Mouse (Mus musculus): ENCODE measurements at regions not wholly inside any gene's neighbourhood (a gene's known extent, or its start where the extent isn't known, plus 50 kb on each side); places are given as distances from the start of the nearest gene placed in this dataset.

DNA sequence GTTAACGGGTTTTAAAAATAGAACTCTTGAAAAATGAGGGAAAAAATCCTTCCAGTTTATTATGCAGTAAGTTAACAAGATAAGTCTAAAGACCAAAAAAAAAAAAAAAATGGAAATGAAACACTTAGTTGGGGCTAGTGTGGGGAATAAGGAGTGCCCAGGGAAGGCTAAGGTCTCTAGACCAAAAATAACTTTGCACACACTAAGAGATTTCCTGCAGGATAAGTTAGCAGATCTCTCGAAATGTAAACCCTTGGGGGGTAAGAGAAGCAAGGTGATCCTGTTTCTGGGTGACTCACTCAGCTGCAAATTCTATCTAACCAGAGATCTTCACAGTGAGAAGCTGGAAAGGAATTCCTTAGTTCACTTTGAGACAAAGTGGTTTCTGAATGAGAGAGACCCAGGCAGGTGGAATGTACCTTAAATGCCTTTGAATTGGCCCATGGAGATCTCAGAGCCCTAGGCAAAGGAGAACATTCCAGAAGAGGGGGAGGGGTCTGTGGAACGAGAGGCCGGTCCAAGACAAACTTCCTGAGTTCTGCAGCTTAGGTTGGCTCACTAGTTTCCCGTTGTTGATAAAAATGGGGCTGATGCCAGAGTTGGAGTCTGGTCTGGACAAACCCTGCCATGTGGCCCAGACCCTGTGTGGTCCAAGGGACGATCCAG is 126.8 kb upstream of the Adgrl2 start:
- no peaks in the 10 kb centered on the region for H3K36me3 ChIP-seq
- H3K27ac ChIP-seq: peak overlapping the region; percentile 22
- no peak overlapping the region for H3K4me3 ChIP-seq
- ATAC-seq (ENCODE audit: insufficient number of reproducible peaks, low FRiP score, low TSS enrichment, low read depth): peak; percentile 55; the same call in 1 of the 2 replicates
- H3K27me3 ChIP-seq: no peaks in the 10 kb centered on the region
- H3K4me1 ChIP-seq: peaks cover 24% of the 10 kb centered on the region
- H3K4me2 ChIP-seq: no peak overlapping the region
- no peaks in the 10 kb centered on the region for H3K9me3 ChIP-seq
- WGBS: 28% methylated on average over 6 of the region's 6 CpGs
- no peak overlapping the region for H3K9ac ChIP-seq

DNA sequence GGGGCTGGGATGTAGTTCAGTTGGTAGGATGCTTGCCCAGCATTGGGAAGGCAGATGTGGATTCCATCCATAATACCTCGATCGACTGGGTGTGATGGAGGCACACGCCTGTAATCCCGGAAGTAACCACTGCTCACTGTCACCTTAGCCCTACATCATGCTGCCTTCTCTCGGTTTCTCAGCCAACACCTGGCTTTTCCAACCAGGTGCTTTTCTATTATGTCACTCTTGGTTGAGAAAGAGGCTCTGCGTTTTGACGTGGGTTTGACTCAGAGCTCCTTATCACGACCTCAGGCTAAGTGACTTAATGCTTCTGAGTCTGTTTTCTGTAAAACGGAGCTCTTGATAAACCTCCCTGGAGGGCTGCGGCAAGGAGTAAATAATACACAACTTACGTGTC is 126.2 kb upstream of the Adgrl2 start:
- WGBS: 55% methylated on average over 11 of the region's 11 CpGs
- H3K27me3 ChIP-seq: no peaks in the 10 kb centered on the region
- H3K4me1 ChIP-seq: peaks cover 28% of the 10 kb centered on the region

DNA sequence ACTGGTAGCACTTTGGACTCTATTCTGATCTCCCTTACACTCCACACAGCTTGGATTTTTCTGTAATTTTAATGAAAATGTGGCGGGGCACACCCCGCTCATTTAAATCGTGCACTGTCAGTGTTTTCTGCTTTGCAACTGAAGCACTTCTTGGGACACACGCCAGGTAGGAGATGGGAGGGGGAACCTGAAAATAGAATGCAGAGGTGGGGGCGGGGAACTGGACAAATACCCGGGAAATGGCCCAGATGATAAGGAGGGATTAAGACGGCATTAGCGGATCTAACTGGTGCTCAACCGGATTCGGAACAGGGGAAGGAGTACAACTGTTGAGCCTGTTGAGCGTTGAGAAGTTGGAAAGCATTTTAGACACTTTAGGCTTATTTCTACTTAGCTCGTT is 125.5 kb upstream of the Adgrl2 start:
- Histone ChIP-seq H3K4me2 (no peak overlapping the region), H3K9ac (no peak overlapping the region), H3K4me3 (no peak overlapping the region), H3K4me1 (peaks cover 28% of the 10 kb centered on the region), H3K27ac (no peak overlapping the region), H3K27me3 (no peaks in the 10 kb centered on the region), H3K9me3 (no peaks in the 10 kb centered on the region), H3K36me3 (no peaks in the 10 kb centered on the region)
- 76% methylated on average over 12 of the region's 12 CpGs for WGBS
- no peak for ATAC-seq (ENCODE audit: insufficient number of reproducible peaks, low FRiP score, low TSS enrichment, low read depth)

More for the DNA sequence above, 126.2 kb upstream of the Adgrl2 start:
- Histone ChIP-seq H3K9ac (no peak overlapping the region), H3K36me3 (no peaks in the 10 kb centered on the region), H3K27ac (no peak overlapping the region; the same call in 1 of the 2 replicates), H3K9me3 (no peaks in the 10 kb centered on the region), H3K4me2 (no peak overlapping the region), H3K4me3 (no peak overlapping the region)
- no peak for ATAC-seq (ENCODE audit: insufficient number of reproducible peaks, low FRiP score, low TSS enrichment, low read depth)

DNA sequence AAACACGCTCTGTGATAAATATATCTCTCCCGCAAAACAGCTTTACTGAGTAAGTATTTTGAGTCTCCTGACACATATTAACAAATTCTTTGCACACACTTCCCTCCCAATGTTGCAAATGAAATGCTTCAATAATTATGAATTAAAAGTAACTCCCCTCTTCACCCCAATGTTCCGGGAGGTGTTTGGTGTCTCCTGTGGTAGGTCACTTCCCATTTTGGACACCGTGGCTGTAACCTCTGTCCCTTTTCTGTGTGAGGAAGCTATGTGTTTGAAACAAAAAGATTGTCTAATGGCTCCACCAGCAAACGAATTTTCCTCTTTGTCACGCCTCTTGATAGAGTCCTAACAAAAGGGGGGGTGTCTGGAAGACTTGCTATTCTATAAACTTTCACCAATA is 122.5 kb upstream of the Adgrl2 start:
- no peak overlapping the region for H3K9ac ChIP-seq
- ATAC-seq (ENCODE audit: insufficient number of reproducible peaks, low FRiP score, low TSS enrichment, low read depth): no peak
- WGBS: 73% methylated on average over 6 of the region's 6 CpGs

DNA sequence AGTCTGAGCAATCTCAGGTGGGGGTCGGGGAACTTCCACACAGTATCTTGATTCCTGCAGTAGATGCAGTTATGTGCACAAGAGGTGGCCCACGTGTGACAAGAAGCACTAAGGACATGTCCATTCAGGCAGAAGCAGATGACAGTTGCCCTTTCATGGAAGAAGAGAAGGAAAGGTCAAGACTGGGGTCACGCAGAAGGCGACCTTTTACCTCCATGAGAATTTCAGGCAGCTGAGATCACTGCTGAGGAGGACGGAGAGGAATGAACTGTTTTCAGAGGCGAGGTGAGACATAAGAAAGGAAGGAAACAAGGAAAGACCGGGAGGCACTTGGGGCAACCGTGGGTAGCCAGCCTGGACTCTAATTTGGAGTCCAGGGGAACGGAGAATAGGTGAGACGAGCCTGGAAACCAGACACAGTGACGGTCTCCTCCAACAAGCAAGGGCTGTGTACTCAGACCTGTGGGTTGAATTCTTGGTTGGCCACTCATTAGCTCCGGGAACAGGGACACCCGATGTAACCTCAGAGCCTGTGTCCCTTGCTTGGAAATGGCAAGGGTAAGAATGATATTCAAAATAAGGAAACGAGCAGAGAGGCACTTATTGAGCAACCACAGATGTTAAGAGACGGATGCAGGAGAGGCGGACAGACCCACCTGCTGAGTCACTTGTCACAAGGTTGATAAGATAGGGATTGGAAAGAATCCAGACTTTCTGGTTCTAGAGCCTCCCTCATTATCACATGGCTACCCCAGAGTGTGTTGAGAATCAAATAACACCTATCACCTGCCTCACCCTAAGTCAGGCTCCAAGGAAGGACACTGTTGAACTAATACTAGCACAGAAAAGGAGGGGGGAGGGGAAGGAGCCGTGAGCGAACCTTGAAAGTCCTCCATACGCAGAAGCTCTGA is 121.4 kb upstream of the Adgrl2 start:
- no peak; the same call in 1 of the 2 replicates for ATAC-seq (ENCODE audit: insufficient number of reproducible peaks, low FRiP score, low TSS enrichment, low read depth)
- no peak overlapping the region for H3K4me2 ChIP-seq
- H3K4me3 ChIP-seq: no peak overlapping the region
- 50% methylated on average over 19 of the region's 19 CpGs for WGBS
- H3K27me3 ChIP-seq: no peaks in the 10 kb centered on the region
- H3K4me1 ChIP-seq: peaks cover 17% of the 10 kb centered on the region; the same call in 1 of the 2 replicates
- no peaks in the 10 kb centered on the region for H3K36me3 ChIP-seq
- no peak overlapping the region for H3K27ac ChIP-seq
- H3K9ac ChIP-seq: no peak overlapping the region
- H3K9me3 ChIP-seq: no peaks in the 10 kb centered on the region; the same call in 1 of the 2 replicates

More for the DNA sequence above, 122.5 kb upstream of the Adgrl2 start:
- H3K27me3 ChIP-seq: no peaks in the 10 kb centered on the region
- no peaks in the 10 kb centered on the region for H3K9me3 ChIP-seq
- H3K4me2 ChIP-seq: no peak overlapping the region
- H3K4me3 ChIP-seq: no peak overlapping the region
- H3K4me1 ChIP-seq: peaks cover 27% of the 10 kb centered on the region
- H3K36me3 ChIP-seq: no peaks in the 10 kb centered on the region
- H3K27ac ChIP-seq: no peak overlapping the region

DNA sequence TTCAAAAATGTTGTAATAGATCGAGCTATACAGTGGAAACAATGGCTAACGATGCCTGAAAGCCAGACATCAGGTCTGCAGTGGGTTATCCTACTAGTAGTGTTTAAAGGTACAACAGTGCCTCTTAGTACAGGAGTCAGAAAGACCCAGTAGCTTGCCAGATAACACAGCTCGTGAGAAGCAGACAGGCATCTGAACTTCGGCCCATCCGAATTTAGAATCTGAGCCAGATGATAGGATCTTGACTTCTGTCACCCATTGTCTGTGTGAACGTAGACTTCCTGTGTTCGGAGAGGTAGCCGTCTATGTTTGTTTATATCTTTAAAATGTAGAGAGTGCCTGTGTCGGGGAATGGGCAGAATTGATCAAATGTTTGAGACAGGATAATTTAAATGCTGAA is 120.5 kb upstream of the Adgrl2 start:
- Histone ChIP-seq H3K27me3 (no peaks in the 10 kb centered on the region), H3K4me3 (no peak overlapping the region), H3K9ac (no peak overlapping the region), H3K9me3 (no peaks in the 10 kb centered on the region; the same call in 1 of the 2 replicates), H3K4me2 (no peak overlapping the region), H3K27ac (no peak overlapping the region), H3K4me1 (peaks cover 9% of the 10 kb centered on the region; the same call in 1 of the 2 replicates), H3K36me3 (no peaks in the 10 kb centered on the region)
- ATAC-seq (ENCODE audit: insufficient number of reproducible peaks, low FRiP score, low TSS enrichment, low read depth): no peak
- whole genome bisulfite sequencing: 42% methylated on average over 9 of the region's 9 CpGs

DNA sequence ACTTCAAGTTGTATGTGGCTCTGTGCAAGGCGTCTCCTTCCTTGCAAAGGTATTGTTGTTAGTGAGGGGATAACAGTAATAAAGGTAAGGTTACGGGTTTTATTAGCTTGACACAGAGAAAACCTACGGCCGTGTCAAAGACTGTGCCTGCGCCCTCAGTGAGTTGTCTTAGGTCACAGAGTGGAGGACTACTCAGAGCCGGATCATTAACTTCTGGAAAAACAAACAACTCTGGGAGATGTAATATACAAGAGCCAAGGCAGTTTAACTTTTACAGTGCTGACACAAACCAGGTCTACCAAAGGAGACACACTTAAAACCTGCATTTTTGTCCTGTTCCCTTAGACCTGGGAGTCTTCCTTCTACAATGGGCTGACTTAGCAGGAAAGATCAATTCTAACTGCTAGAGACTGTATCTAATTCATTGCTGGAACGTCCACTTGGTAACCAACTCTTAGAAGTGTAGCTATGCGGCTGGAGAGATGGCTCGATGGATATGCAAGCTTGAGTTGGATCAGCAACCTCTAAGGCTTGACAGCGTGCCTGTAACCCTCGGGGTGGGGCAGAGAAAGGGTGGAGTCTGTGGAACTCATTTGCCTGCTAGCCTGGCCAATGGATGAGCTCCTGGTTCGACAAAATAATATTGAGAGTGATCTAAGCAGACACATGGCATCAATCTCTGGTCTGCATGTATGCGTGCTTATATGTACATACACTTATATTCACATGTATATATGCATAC is 115.5 kb upstream of the Adgrl2 start:
- no peak for ATAC-seq (ENCODE audit: insufficient number of reproducible peaks, low FRiP score, low TSS enrichment, low read depth)
- WGBS: 60% methylated on average over 13 of the region's 13 CpGs
- no peaks in the 10 kb centered on the region for H3K27me3 ChIP-seq
- H3K27ac ChIP-seq: no peak overlapping the region
- H3K9ac ChIP-seq: no peak overlapping the region
- no peak overlapping the region for H3K4me3 ChIP-seq
- H3K4me2 ChIP-seq: no peak overlapping the region
- H3K36me3 ChIP-seq: no peaks in the 10 kb centered on the region
- H3K4me1 ChIP-seq: no peaks in the 10 kb centered on the region
- H3K9me3 ChIP-seq: no peaks in the 10 kb centered on the region; the same call in 1 of the 2 replicates

DNA sequence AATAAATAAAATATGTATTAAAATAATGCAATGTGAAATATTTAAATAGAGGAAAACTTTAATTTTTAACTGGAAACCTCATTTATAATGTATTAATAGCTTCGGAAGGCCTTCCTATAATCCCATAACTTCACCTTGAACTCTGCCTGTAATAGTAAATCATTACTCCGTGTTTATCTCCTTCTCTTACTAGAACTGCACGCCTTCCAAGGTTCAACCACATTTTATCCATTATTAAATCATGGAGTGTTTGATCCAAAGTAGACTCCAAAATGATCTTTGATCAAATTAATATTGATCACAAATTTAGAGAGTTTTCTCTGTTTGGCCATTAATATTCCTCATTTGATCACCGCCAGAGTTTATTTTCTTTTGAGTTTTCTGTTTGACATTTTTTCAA is 114.8 kb upstream of the Adgrl2 start:
- no peak for ATAC-seq (ENCODE audit: insufficient number of reproducible peaks, low FRiP score, low TSS enrichment, low read depth)
- H3K36me3 ChIP-seq: no peaks in the 10 kb centered on the region
- no peak overlapping the region for H3K4me3 ChIP-seq
- no peaks in the 10 kb centered on the region for H3K4me1 ChIP-seq
- WGBS: 92% methylated on average over 4 of the region's 4 CpGs
- H3K27ac ChIP-seq: no peak overlapping the region
- no peaks in the 10 kb centered on the region; the same call in 1 of the 2 replicates for H3K9me3 ChIP-seq
- no peak overlapping the region for H3K4me2 ChIP-seq
- H3K27me3 ChIP-seq: no peaks in the 10 kb centered on the region
- no peak overlapping the region for H3K9ac ChIP-seq

DNA sequence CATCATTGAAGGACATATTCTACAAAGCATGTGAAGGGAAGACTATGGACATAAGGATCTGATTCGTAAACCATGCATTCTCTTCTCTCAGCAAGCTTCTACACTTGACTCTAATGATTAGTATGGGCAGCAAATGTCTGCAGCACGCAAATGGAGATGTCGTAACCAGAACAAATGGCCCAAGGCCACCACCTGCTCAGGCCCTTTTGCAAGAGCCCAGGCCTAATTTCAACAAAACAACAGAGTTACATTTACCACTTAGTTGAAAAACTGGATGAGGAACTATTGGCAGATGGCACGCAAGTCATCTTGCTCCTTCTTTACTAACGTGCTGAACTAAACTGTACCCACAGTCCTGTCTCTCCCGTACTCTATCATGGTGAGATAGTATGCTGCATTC is 113.7 kb upstream of the Adgrl2 start:
- no peak overlapping the region for H3K9ac ChIP-seq
- no peaks in the 10 kb centered on the region; the same call in 1 of the 2 replicates for H3K9me3 ChIP-seq
- no peaks in the 10 kb centered on the region for H3K36me3 ChIP-seq
- H3K4me1 ChIP-seq: no peaks in the 10 kb centered on the region
- no peak for ATAC-seq (ENCODE audit: insufficient number of reproducible peaks, low FRiP score, low TSS enrichment, low read depth)
- H3K4me2 ChIP-seq: no peak overlapping the region
- no peak overlapping the region for H3K4me3 ChIP-seq
- H3K27me3 ChIP-seq: no peaks in the 10 kb centered on the region
- 71% methylated on average over 6 of the region's 6 CpGs for WGBS
- H3K27ac ChIP-seq: no peak overlapping the region

DNA sequence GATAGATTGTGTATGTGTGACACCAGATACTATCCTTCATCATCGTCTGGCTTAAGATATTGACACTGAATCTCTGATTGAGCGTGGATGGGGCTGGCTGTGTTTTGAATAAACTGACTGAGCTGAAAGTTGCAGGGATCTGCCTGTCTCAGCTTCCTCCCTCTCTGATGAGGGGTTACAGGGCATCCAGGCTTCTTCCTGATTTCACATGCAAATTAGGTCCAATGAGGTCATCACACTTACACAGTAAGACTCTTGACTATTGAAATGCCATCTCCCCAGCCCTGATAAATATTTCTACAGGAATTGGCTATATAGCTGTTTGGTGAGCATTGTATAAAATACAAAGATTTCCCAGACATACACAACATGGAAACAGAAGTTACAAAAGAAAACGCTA is 113.1 kb upstream of the Adgrl2 start:
- Histone ChIP-seq H3K9me3 (no peaks in the 10 kb centered on the region; the same call in 1 of the 2 replicates), H3K4me3 (no peak overlapping the region), H3K27ac (no peak overlapping the region), H3K4me1 (no peaks in the 10 kb centered on the region), H3K4me2 (no peak overlapping the region), H3K27me3 (no peaks in the 10 kb centered on the region), H3K9ac (no peak overlapping the region), H3K36me3 (no peaks in the 10 kb centered on the region)
- 91% methylated on average over 3 of the region's 3 CpGs for WGBS
- ATAC-seq (ENCODE audit: insufficient number of reproducible peaks, low FRiP score, low TSS enrichment, low read depth): no peak

DNA sequence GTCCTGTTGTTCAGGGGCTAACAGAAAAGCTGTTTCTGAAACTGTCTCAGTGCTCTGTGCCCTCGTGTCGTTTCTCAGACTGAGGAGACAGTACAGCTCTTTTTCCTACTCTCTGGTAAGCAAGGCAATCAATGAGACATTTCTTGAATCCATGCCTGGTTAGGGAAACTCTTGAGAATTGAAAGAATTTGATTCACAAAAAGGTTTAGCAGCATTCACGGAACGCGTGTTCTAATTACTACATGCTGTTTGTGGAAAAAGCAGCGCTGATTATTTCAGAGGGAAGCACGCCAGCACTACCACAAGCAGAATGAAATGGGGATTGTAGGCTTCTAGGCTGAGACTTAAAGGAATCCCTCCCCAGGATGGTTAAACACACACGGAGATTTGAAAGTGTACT is 112.5 kb upstream of the Adgrl2 start:
- WGBS: 49% methylated on average over 8 of the region's 8 CpGs
- Histone ChIP-seq H3K27ac (no peak overlapping the region), H3K36me3 (no peaks in the 10 kb centered on the region), H3K4me3 (no peak overlapping the region), H3K27me3 (no peaks in the 10 kb centered on the region), H3K9me3 (no peaks in the 10 kb centered on the region; the same call in 1 of the 2 replicates), H3K4me2 (no peak overlapping the region), H3K9ac (no peak overlapping the region), H3K4me1 (no peaks in the 10 kb centered on the region)
- no peak for ATAC-seq (ENCODE audit: insufficient number of reproducible peaks, low FRiP score, low TSS enrichment, low read depth)
